Comparison of ENCODE assay signal across 8 mouse cellular contexts in genomic region chr3:89519894-89520293, GRCm38 (mm10). TPM values are rescaled to one million over a fixed set of nuclear protein-coding genes. Genes with fewer than 3 reads are reported as not detected.
A peak's percentile ranks its signal among the peaks of the same experiment; 100 is the strongest.
DNase-seq lines count a peak whose midpoint lies in the region; ATAC-seq and TF ChIP-seq lines count a peak whose summit lies in the region.

Kcnn3 (plus strand) TSS chr3:89520164.

- no peaks in the 10 kb centered on the region for H3K27me3 ChIP-seq in forebrain, postnatal 0 days (ENCODE audit: insufficient read depth, low read length)
- H3K27me3 ChIP-seq in liver, embryonic 13.5 days, result peaks cover 52% of the 10 kb centered on the region
- H3K27me3 ChIP-seq in stomach, postnatal 0 days (ENCODE audit: control insufficient read depth, insufficient read depth, low read length), result no peaks in the 10 kb centered on the region

- no peak within 1 kb of the TSS for H3K9ac ChIP-seq in ES-E14 (ENCODE audit: insufficient read depth, low read depth, low read length, poor library complexity, severe bottlenecking)
- peak within 1 kb of the TSS; percentile 63 for H3K9ac ChIP-seq in forebrain, postnatal 0 days
- H3K9ac ChIP-seq in liver, embryonic 13.5 days, result no peak within 1 kb of the TSS
- peak within 1 kb of the TSS; percentile 58 for H3K9ac ChIP-seq in stomach, postnatal 0 days (ENCODE audit: low read length)

- H3K4me2 ChIP-seq in forebrain, postnatal 0 days (ENCODE audit: low read depth), result peak within 1 kb of the TSS; percentile 94
- H3K4me2 ChIP-seq in liver, embryonic 13.5 days, result peak within 1 kb of the TSS; percentile 45
- H3K4me2 ChIP-seq in stomach, postnatal 0 days (replicated peaks; ENCODE audit: low read depth), result peak within 1 kb of the TSS; percentile 76

- peaks cover 0 to 8% of the 10 kb centered on the region in 2 experiments; a peak in 2 of 4 replicates for H3K4me1 ChIP-seq in ES-E14 (ENCODE audit: control insufficient read depth in 2 of 2, insufficient read depth in 2 of 2, low read length in 2 of 2, poor library complexity in 1 of 2)
- H3K4me1 ChIP-seq in forebrain, postnatal 0 days (ENCODE audit: insufficient read depth), result peaks cover 13% of the 10 kb centered on the region; the same call in 1 of the 2 replicates
- H3K4me1 ChIP-seq in liver, embryonic 13.5 days (replicated peaks), result peaks cover 14% of the 10 kb centered on the region
- 0 out of 2 replicates have a peak, but pooled peaks cover 2% of the 10 kb centered on the region for H3K4me1 ChIP-seq in stomach, postnatal 0 days (replicated peaks; ENCODE audit: control insufficient read depth, insufficient read depth)

- under 1% methylated on average over 15 of the region's 15 CpGs for WGBS in forebrain, postnatal 0 days
- under 1% methylated on average over 15 of the region's 15 CpGs for WGBS in liver, embryonic 13.5 days (ENCODE audit: insufficient replicate concordance)
- 1% methylated on average over 15 of the region's 15 CpGs for WGBS in stomach, postnatal 0 days

- peak; percentile 94 for DNase-seq in ES-E14 (ENCODE audit: low read depth, low spot score)
- DNase-seq in cerebellum, adult 18-20 months, result peak; percentile 31 to 57
- DNase-seq in forebrain, postnatal 0 days, result peak; percentile 95
- peak; percentile 79 to 87 for DNase-seq in heart, postnatal 14 days
- DNase-seq in kidney, postnatal 4 days, result peak; percentile 92 to 94
- DNase-seq in liver, embryonic 13.5 days, result peak; percentile 56
- peak; percentile 83 for DNase-seq in neural tube, embryonic 10.5 days (ENCODE audit: extremely low spot score, low spot score)
- DNase-seq in stomach, postnatal 0 days (ENCODE audit: low spot score), result peak; percentile 85

- TF ChIP-seq CTCF in forebrain, postnatal 0 days (IDR thresholded peaks at IDR 0.05; ENCODE audit: low read depth), result no peak
- no peak for TF ChIP-seq CTCF in stomach, postnatal 0 days (IDR thresholded peaks at IDR 0.05; ENCODE audit: low read depth)

- no peak within 1 kb of the TSS for H3K27ac ChIP-seq in ES-E14 (ENCODE audit: insufficient read depth, low read depth, low read length, poor library complexity, severe bottlenecking)
- H3K27ac ChIP-seq in forebrain, postnatal 0 days (ENCODE audit: low read depth, low read length), result peak within 1 kb of the TSS; percentile 68
- no peak within 1 kb of the TSS for H3K27ac ChIP-seq in liver, embryonic 13.5 days
- no peak within 1 kb of the TSS; the same call in 1 of the 2 replicates for H3K27ac ChIP-seq in stomach, postnatal 0 days (replicated peaks)

- no peak for TF ChIP-seq EP300 in stomach, postnatal 0 days (optimal IDR thresholded peaks at IDR 0.05)

- peak; percentile 96 for ATAC-seq in forebrain, postnatal 0 days
- ATAC-seq in liver, embryonic 13.5 days (ENCODE audit: low read depth), result peak; percentile 74
- ATAC-seq in stomach, postnatal 0 days (ENCODE audit: low FRiP score, low TSS enrichment), result peak; percentile 83

- peak within 1 kb of the TSS; percentile 45 to 69 for H3K4me3 ChIP-seq in ES-E14 (ENCODE audit: insufficient read depth in 1 of 2, low read depth in 1 of 2, low read length in 2 of 2, poor library complexity in 1 of 2, severe bottlenecking in 1 of 2)
- peak within 1 kb of the TSS; percentile 55 for H3K4me3 ChIP-seq in forebrain, postnatal 0 days (ENCODE audit: low read depth, low read length)
- H3K4me3 ChIP-seq in liver, embryonic 13.5 days (replicated peaks), result peak within 1 kb of the TSS; percentile 8; the same call in 1 of the 2 replicates
- H3K4me3 ChIP-seq in stomach, postnatal 0 days (ENCODE audit: low read depth, low read length), result peak within 1 kb of the TSS; percentile 45

- in situ Hi-C loops in ES-E14 (cut with MboI; ENCODE audit: low sequenced_read_pairs in 2 of 2, unreplicated experiment in 2 of 2), result loop anchor here in 1 of 2 experiments (10.0 kb wide), 1 partner anchor 245 kb away; the partner anchor contains the start of gene Chrnb2

- intact Hi-C loops in heart, postnatal 14 days (cut with DNase I), result no loop called here

- H3K36me3 ChIP-seq in ES-E14 (ENCODE audit: control insufficient read depth, insufficient read depth, low read length, poor library complexity, severe bottlenecking), result no peaks in the 10 kb centered on the region
- no peaks in the 10 kb centered on the region for H3K36me3 ChIP-seq in forebrain, postnatal 0 days (ENCODE audit: insufficient read depth)
- no peaks in the 10 kb centered on the region for H3K36me3 ChIP-seq in liver, embryonic 13.5 days
- no peaks in the 10 kb centered on the region for H3K36me3 ChIP-seq in stomach, postnatal 0 days (ENCODE audit: control insufficient read depth, insufficient read depth, low read length)

- H3K9me3 ChIP-seq in ES-E14 (ENCODE audit: control insufficient read depth, insufficient read depth, low read depth, low read length), result no peaks in the 10 kb centered on the region
- no peaks in the 10 kb centered on the region for H3K9me3 ChIP-seq in forebrain, postnatal 0 days (ENCODE audit: low read length)
- H3K9me3 ChIP-seq in liver, embryonic 13.5 days (replicated peaks), result peaks cover 3% of the 10 kb centered on the region; the same call in 1 of the 2 replicates
- H3K9me3 ChIP-seq in stomach, postnatal 0 days (ENCODE audit: control insufficient read depth, low read length), result no peaks in the 10 kb centered on the region

TF ChIP-seq in ES-E14, 5 proteins besides CTCF, POLR2A, EP300 and RAD21:
- TF ChIP-seq ZNF384 (IDR thresholded peaks at IDR 0.05; ENCODE audit: low read depth, low read length), result no peak
- TF ChIP-seq HCFC1 (IDR thresholded peaks at IDR 0.05; ENCODE audit: borderline replicate concordance, insufficient read depth, low read length), result peak; percentile 87
- TF ChIP-seq ZC3H11A (IDR thresholded peaks at IDR 0.05; ENCODE audit: borderline replicate concordance, low read depth, low read length), result no peak

RNA-seq across cellular contexts. Expression of gene Kcnn3, which starts in this region (rescaled TPM):
- total RNA-seq in ES-E14 (2012; rRNA removed), result 0.13 and 0.26 TPM in 2 replicates
- total RNA-seq in forebrain, postnatal 0 days (2014; rRNA removed), result 11.5 and 13.6 TPM in 2 replicates
- polyA plus RNA-seq in forebrain, postnatal 0 days (2015; fragmentation: Nextera tagmentation; extraction: Ambion mirVana), result 3.0 and 5.1 TPM in 2 replicates
- total RNA-seq in heart, postnatal 14 days (2021), result 1 to 10 TPM; 4.0 to 6.5 TPM
- polyA plus RNA-seq in liver, embryonic 13.5 days (2015; fragmentation: Nextera tagmentation; extraction: Ambion mirVana), result 0.03 and 0.05 TPM in 2 replicates
- polyA plus RNA-seq in stomach, postnatal 0 days (2015; fragmentation: Nextera tagmentation; extraction: Ambion mirVana), result 4.5 and 5.3 TPM in 2 replicates

Comparison
In these comparisons a context has a peak if more than half of its experiments do, and no peak if none do; other contexts are left out.
1. Peak in DNase-seq and H3K4me3 ChIP-seq in ES-E14; RNA of the gene not detected or under 1 TPM.
2. Peak in DNase-seq, ATAC-seq, H3K4me3 ChIP-seq and H3K4me2 ChIP-seq in liver, embryonic 13.5 days; RNA of the gene not detected or under 1 TPM.
3. DNase-seq: peak in every context shown above with its lines; median percentile 95 in forebrain, postnatal 0 days; 94 in ES-E14; 93 in kidney, postnatal 4 days; 85 in stomach, postnatal 0 days; 83 in heart, postnatal 14 days; 83 in neural tube, embryonic 10.5 days; 56 in liver, embryonic 13.5 days; 44 in cerebellum, adult 18-20 months.
4. H3K9ac ChIP-seq: peak in forebrain, postnatal 0 days (single experiment) and stomach, postnatal 0 days (single experiment); none in ES-E14 (single experiment) and liver, embryonic 13.5 days (single experiment).
5. Peak in every context shown above with its lines, with median percentiles within 50 percentile points of each other: H3K4me3 ChIP-seq, ATAC-seq and H3K4me2 ChIP-seq.